Mouse (Mus musculus): Measurements from ENCODE around the gene Ttc25.
A peak's percentile ranks its signal among the peaks of the same experiment; 100 is the strongest.

GRCm38 (mm10) chr11:100527066-100527457 is 18.3 kb upstream of the Ttc25 start:
- 0 out of 2 replicates have a peak, but pooled peaks have one; percentile 18 for TF ChIP-seq CTCF (IDR thresholded peaks at IDR 0.05; ENCODE audit: borderline replicate concordance, insufficient read depth, low read depth, low read length)
- TF ChIP-seq POLR2A (IDR thresholded peaks at IDR 0.05; ENCODE audit: borderline replicate concordance, insufficient read depth, low read length), result no peak
